In genomic region chr8:64898710-64899109, GRCm38 (mm10) we compare ENCODE assay signal across 24 mouse cellular contexts. TPM values are rescaled to one million over a fixed set of nuclear protein-coding genes. Genes with fewer than 3 reads are reported as not detected.
DNase-seq lines count a peak whose midpoint lies in the region; ATAC-seq lines count a peak whose summit lies in the region.
"Had no signal": no experiment of that assay in that cellular context is flagged by ENCODE, and none has a peak within 500 bp of the region (broad histone marks: within the 10 kb centered on the region; RNA-seq: fewer than 3 reads in every experiment).

No protein-coding gene starts in this region.

- H3K4me2 ChIP-seq in limb, embryonic 11.5 days (ENCODE audit: low read depth, severe bottlenecking), result no peak overlapping the region
- no peak overlapping the region for H3K4me2 ChIP-seq in embryonic facial prominence, embryonic 11.5 days (ENCODE audit: low read depth, low read length)
- H3K4me2 ChIP-seq: embryonic facial prominence, embryonic 15.5 days; heart, embryonic 11.5 days; hindbrain, embryonic 12.5 days; liver, embryonic 15.5 days; stomach, embryonic 15.5 days had no signal

- H3K4me1 ChIP-seq in limb, embryonic 11.5 days (ENCODE audit: control insufficient read depth, insufficient read depth, low read length), result no peaks in the 10 kb centered on the region
- peaks cover 9% of the 10 kb centered on the region; the same call in 1 of the 2 replicates for H3K4me1 ChIP-seq in limb, embryonic 10.5 days
- H3K4me1 ChIP-seq in embryonic facial prominence, embryonic 11.5 days (ENCODE audit: control insufficient read depth, insufficient read depth, low read length), result no peaks in the 10 kb centered on the region
- H3K4me1 ChIP-seq: embryonic facial prominence, embryonic 15.5 days; hindbrain, embryonic 12.5 days; liver, embryonic 15.5 days; stomach, embryonic 15.5 days had no signal

- no peak overlapping the region for H3K27ac ChIP-seq in limb, embryonic 11.5 days (replicated peaks; ENCODE audit: low read depth, low read length)
- no peak overlapping the region for H3K27ac ChIP-seq in limb, embryonic 10.5 days
- no peak overlapping the region for H3K27ac ChIP-seq in embryonic facial prominence, embryonic 11.5 days (replicated peaks; ENCODE audit: low read depth, low read length)
- H3K27ac ChIP-seq: embryonic facial prominence, embryonic 15.5 days; hindbrain, embryonic 12.5 days; liver, embryonic 15.5 days; stomach, embryonic 15.5 days had no signal

- peak; percentile 7 for DNase-seq in heart, adult 11 months
- no peak for DNase-seq in heart, adult 9 months (ENCODE audit: low spot score in 2 of 2)
- DNase-seq in limb, embryonic 11.5 days (ENCODE audit: low spot score), result peak; percentile 28
- no peak for DNase-seq in limb, embryonic 10.5 days (ENCODE audit: low spot score)
- DNase-seq in embryonic facial prominence, embryonic 11.5 days (ENCODE audit: low spot score), result peak; percentile 29
- DNase-seq in mesoderm, embryonic 11.5 days (ENCODE audit: low read depth, low spot score), result peak; percentile 41
- no peak for DNase-seq in left cerebral cortex, postnatal 14 days (ENCODE audit: low spot score in 2 of 2)
- no peak for DNase-seq in spleen, postnatal 36 days (ENCODE audit: low spot score in 2 of 2)
- DNase-seq: cerebellum, adult 8-10 months; heart, postnatal 10 days; midbrain, embryonic 14.5 days; spleen, adult 18-20 months; thymus, adult 18-20 months had no signal

- ATAC-seq in limb, embryonic 11.5 days (ENCODE audit: insufficient number of reproducible peaks, low FRiP score, low TSS enrichment, low read depth), result no peak
- ATAC-seq in embryonic facial prominence, embryonic 11.5 days (replicated peaks; ENCODE audit: insufficient number of reproducible peaks, low FRiP score, low TSS enrichment, low read depth), result no peak
- ATAC-seq: CD4-positive, CD25-positive, alpha-beta regulatory T cell, adult 4 months; forebrain, embryonic 16.5 days; intestine, embryonic 16.5 days; lung, postnatal 0 days had no signal

- WGBS in limb, embryonic 11.5 days, result 20% methylated on average over 4 of the region's 4 CpGs
- WGBS in limb, embryonic 10.5 days, result 19% methylated on average over 4 of the region's 4 CpGs
- 10% methylated on average over 4 of the region's 4 CpGs for WGBS in embryonic facial prominence, embryonic 11.5 days

- no peaks in the 10 kb centered on the region for H3K9me3 ChIP-seq in limb, embryonic 11.5 days (ENCODE audit: control insufficient read depth, low read length)
- H3K9me3 ChIP-seq in limb, embryonic 10.5 days (replicated peaks), result no peaks in the 10 kb centered on the region
- no peaks in the 10 kb centered on the region for H3K9me3 ChIP-seq in embryonic facial prominence, embryonic 11.5 days (replicated peaks; ENCODE audit: control insufficient read depth, low read length)
- H3K9me3 ChIP-seq: embryonic facial prominence, embryonic 15.5 days; G1E; hindbrain, embryonic 12.5 days; liver, embryonic 15.5 days; stomach, embryonic 15.5 days had no signal

- no peak overlapping the region for H3K4me3 ChIP-seq in limb, embryonic 11.5 days (ENCODE audit: low read depth, low read length)
- H3K4me3 ChIP-seq in limb, embryonic 10.5 days, result no peak overlapping the region
- H3K4me3 ChIP-seq in embryonic facial prominence, embryonic 11.5 days (ENCODE audit: low read depth, low read length), result no peak overlapping the region
- H3K4me3 ChIP-seq: embryonic facial prominence, embryonic 15.5 days; hindbrain, embryonic 12.5 days; liver, embryonic 15.5 days; myocyte; stomach, embryonic 15.5 days had no signal

- H3K9ac ChIP-seq in limb, embryonic 11.5 days (ENCODE audit: low read length), result no peak overlapping the region
- no peak overlapping the region for H3K9ac ChIP-seq in embryonic facial prominence, embryonic 11.5 days (replicated peaks; ENCODE audit: low read length)
- H3K9ac ChIP-seq: embryonic facial prominence, embryonic 15.5 days; hindbrain, embryonic 12.5 days; liver, embryonic 15.5 days; stomach, embryonic 15.5 days had no signal

- intact Hi-C loops in left cerebral cortex, postnatal 14 days (cut with DNase I), result no loop called here

- H3K36me3 ChIP-seq in limb, embryonic 11.5 days (ENCODE audit: control insufficient read depth, insufficient read depth, low read length), result no peaks in the 10 kb centered on the region
- H3K36me3 ChIP-seq in limb, embryonic 10.5 days, result no peaks in the 10 kb centered on the region
- H3K36me3 ChIP-seq in embryonic facial prominence, embryonic 11.5 days (replicated peaks; ENCODE audit: control insufficient read depth, insufficient read depth, low read depth, low read length), result no peaks in the 10 kb centered on the region
- H3K36me3 ChIP-seq: embryonic facial prominence, embryonic 15.5 days; G1E; hindbrain, embryonic 12.5 days; liver, embryonic 15.5 days; stomach, embryonic 15.5 days had no signal

- H3K27me3 ChIP-seq in limb, embryonic 11.5 days (ENCODE audit: control insufficient read depth, insufficient read depth, low read length), result no peaks in the 10 kb centered on the region
- H3K27me3 ChIP-seq in limb, embryonic 10.5 days (ENCODE audit: low read depth, poor library complexity, severe bottlenecking), result no peaks in the 10 kb centered on the region
- no peaks in the 10 kb centered on the region for H3K27me3 ChIP-seq in embryonic facial prominence, embryonic 11.5 days (ENCODE audit: control insufficient read depth, insufficient read depth, low read length)
- H3K27me3 ChIP-seq: embryonic facial prominence, embryonic 15.5 days; hindbrain, embryonic 12.5 days; liver, embryonic 15.5 days; stomach, embryonic 15.5 days had no signal

RNA-seq across cellular contexts. Expression of gene Tmem192, which starts 48.3 kb away (rescaled TPM):
- polyA plus RNA-seq in limb, embryonic 11.5 days (2014; fragmentation: Nextera tagmentation; extraction: Ambion mirVana), result 15.2 and 16.7 TPM in 2 replicates
- polyA plus RNA-seq in limb, embryonic 10.5 days (2016; fragmentation: Nextera tagmentation; extraction: Ambion mirVana), result 17.8 and 19.2 TPM in 2 replicates
- polyA plus RNA-seq in embryonic facial prominence, embryonic 11.5 days (2014; fragmentation: Nextera tagmentation; extraction: Ambion mirVana), result 17.6 and 21.4 TPM in 2 replicates
- total RNA-seq in left cerebral cortex, postnatal 14 days (2021), result 10 to 100 TPM; 17.2 TPM

RNA-seq across cellular contexts. Expression of gene Klhl2, which starts 48.9 kb away (rescaled TPM):
- 10.4 and 12.0 TPM in 2 replicates for polyA plus RNA-seq in limb, embryonic 11.5 days (2014; fragmentation: Nextera tagmentation; extraction: Ambion mirVana)
- polyA plus RNA-seq in limb, embryonic 10.5 days (2016; fragmentation: Nextera tagmentation; extraction: Ambion mirVana), result 11.0 and 11.7 TPM in 2 replicates
- 10.5 and 13.9 TPM in 2 replicates for polyA plus RNA-seq in embryonic facial prominence, embryonic 11.5 days (2014; fragmentation: Nextera tagmentation; extraction: Ambion mirVana)
- 100 to 1,000 TPM; 139 to 140 TPM for total RNA-seq in left cerebral cortex, postnatal 14 days (2021)

Comparison
In these comparisons a context has a peak if more than half of its experiments do, and no peak if none do; other contexts are left out.
1. DNase-seq: peak in heart, adult 11 months (single experiment), limb, embryonic 11.5 days (single experiment), embryonic facial prominence, embryonic 11.5 days (single experiment) and mesoderm, embryonic 11.5 days (single experiment); none in heart, adult 9 months (0 of 2), limb, embryonic 10.5 days (single experiment), left cerebral cortex, postnatal 14 days (0 of 2) and spleen, postnatal 36 days (0 of 2).